Mouse (Mus musculus): Measurements from ENCODE around the gene B9d2.

GRCm38 (mm10) chr7:25707581-25708292, 27.2 kb downstream of the B9d2 start:
- TF ChIP-seq CTCF (IDR thresholded peaks at IDR 0.05; ENCODE audit: low read depth, low read length): no peak
- no peak for TF ChIP-seq POLR2A (IDR thresholded peaks at IDR 0.05; ENCODE audit: extremely low read depth, insufficient read depth, low read length)
